Mouse (Mus musculus) retina, embryonic 14.5 days (tissue): ENCODE results near the gene BB287469.
"Not testable (repeated sequence)": the region's sequence is repeated elsewhere in the genome, so short reads cannot be mapped to it uniquely, and the experiment has no call there.

Experiments used
- DNase-seq: peaks from one replicate; pipeline ENCODE4 v3.0.0-alpha.2; 2015; ENCODE audit warnings: low spot score

Gene BB287469

GRCm38 (mm10) chr12:87816277-87816676, at the start of gene BB287469:
Gene BB287469 (plus strand): TSS chr12:87816577.
- DNase-seq = not testable (repeated sequence)

- DNase-seq = not testable (repeated sequence)
Measured at GRCm38 (mm10) chr12:87775655-87776054, 40.7 kb upstream of the BB287469 start, which contains the start of gene Gm21319. Gene Gm21319 (minus strand): TSS chr12:87775755.

- not testable (repeated sequence) for DNase-seq
Measured at GRCm38 (mm10) chr12:87795212-87795611, 21.2 kb upstream of the BB287469 start, which contains the start of gene Gm21936. Gene Gm21936 (plus strand): TSS chr12:87795512.

- not testable (repeated sequence) for DNase-seq
Measured at GRCm38 (mm10) chr12:87797971-87798370, 18.4 kb upstream of the BB287469 start.

GRCm38 (mm10) chr12:87842239-87842638, 25.9 kb downstream of the BB287469 start, which contains the start of gene Gm2001:
Gene Gm2001 (minus strand): TSS chr12:87842339.
- not testable (repeated sequence) for DNase-seq

GRCm38 (mm10) chr12:87850657-87851056, 34.3 kb downstream of the BB287469 start:
- DNase-seq = not testable (repeated sequence)

- DNase-seq = not testable (repeated sequence)
Measured at GRCm38 (mm10) chr12:87856067-87856466, 39.7 kb downstream of the BB287469 start.

GRCm38 (mm10) chr12:87861740-87862692, 45.6 kb downstream of the BB287469 start:
- not testable (repeated sequence) for DNase-seq

GRCm38 (mm10) chr12:87863638-87864037, 47.3 kb downstream of the BB287469 start:
- not testable (repeated sequence) for DNase-seq

GRCm38 (mm10) chr12:87864048-87864447, 47.7 kb downstream of the BB287469 start:
- not testable (repeated sequence) for DNase-seq
